Mouse (Mus musculus): Measurements from ENCODE around the gene Rnf216.

Gene Rnf216

DNA sequence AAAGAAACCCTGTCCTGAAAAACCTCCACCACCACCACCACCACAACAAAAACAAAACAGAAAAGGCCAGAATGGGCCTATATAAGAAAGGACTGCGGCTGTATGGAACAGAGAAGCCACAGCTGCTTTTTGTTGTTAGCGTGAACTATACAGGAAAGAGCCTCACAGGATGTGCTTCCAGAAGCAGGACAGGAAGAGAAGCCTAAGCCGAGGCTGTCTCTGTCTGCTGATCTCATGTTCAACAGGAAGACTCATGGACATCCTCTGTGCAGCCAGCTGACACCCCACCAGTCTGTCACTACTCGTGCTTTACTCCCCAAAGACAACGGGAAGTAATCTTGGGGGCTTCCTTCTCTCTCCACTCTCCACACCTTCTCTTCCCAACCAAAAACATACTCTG lies 95.4 kb downstream of the Rnf216 start:
- DNase-seq (ENCODE audit: extremely low spot score, low spot score) = no peak

- DNase-seq (ENCODE audit: extremely low spot score, low spot score) = no peak
Measured at GRCm38 (mm10) chr5:143009383-143009782, 103.4 kb downstream of the Rnf216 start.

GRCm38 (mm10) chr5:143000654-143001500 lies 111.9 kb downstream of the Rnf216 start:
- peak; percentile 59 for DNase-seq (ENCODE audit: extremely low spot score, low spot score)

- no peak for DNase-seq (ENCODE audit: extremely low spot score, low spot score)
Measured at GRCm38 (mm10) chr5:143000091-143000490, 112.7 kb downstream of the Rnf216 start.

GRCm38 (mm10) chr5:142998171-142998570 lies 114.6 kb downstream of the Rnf216 start:
- no peak for DNase-seq (ENCODE audit: extremely low spot score, low spot score)

- no peak for DNase-seq (ENCODE audit: extremely low spot score, low spot score)
Measured at GRCm38 (mm10) chr5:142997526-142997925, 115.3 kb downstream of the Rnf216 start.

DNA sequence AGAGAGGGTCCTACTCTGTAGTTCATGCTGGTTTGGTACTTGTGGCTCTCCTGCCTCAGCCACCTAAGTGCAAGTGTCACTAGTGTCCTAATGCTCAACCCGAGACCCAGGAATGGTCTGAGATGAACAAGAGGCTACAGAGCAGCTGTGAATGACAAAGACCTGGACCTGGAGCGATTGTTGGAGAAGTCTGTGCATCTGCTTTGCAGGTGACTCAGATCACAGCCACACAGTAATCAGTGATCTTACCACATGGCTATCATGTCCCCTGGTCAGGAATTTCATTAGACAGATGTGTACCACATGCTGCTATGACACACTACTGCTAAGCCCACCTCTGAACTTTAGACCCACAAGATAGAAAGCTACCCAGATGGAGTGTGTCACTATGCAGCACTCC lies 118.0 kb downstream of the Rnf216 start:
- DNase-seq (ENCODE audit: extremely low spot score, low spot score) = no peak

GRCm38 (mm10) chr5:142989167-142989566 lies 123.6 kb downstream of the Rnf216 start:
- DNase-seq (ENCODE audit: extremely low spot score, low spot score) = no peak

DNA sequence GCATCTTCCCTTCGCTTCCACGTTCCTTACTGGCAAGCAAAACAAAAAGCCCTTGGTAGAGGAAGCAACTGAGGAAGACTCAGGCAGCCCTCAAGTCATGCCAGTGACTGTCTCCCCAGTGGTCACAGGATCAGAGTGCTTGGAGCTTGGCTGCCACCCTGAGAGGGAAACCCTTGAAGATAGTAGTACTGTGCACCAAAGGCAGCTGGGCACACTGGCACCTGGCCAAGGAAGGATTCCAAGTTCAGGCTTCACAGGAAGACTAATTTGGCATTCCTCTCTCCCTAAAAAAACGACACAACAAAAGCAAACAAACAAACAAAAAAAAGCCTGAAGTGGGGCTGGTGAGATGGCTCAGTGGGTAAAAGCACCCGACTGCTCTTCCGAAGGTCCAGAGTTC lies 124.3 kb downstream of the Rnf216 start:
- no peak for DNase-seq (ENCODE audit: extremely low spot score, low spot score)

DNA sequence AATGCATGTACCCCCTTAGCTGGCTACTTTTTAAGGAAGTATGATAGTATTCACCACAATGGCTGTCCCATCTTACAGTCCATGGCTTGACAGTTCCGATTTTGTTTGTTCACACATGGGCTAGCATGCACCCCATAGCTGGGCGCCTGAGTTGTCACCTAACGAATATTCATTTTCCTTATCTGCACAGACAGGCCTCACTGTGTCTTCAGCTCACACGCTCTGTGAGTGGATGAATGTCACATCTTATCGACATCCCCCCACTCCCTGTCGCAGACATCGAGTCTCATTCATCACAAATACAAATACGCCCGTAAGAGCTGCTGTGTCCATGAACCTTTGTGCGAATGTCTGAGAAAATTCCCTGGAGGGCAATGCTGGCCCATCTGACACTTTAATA lies 128.5 kb downstream of the Rnf216 start:
- DNase-seq (ENCODE audit: extremely low spot score, low spot score) = no peak

GRCm38 (mm10) chr5:142983174-142983573 lies 129.6 kb downstream of the Rnf216 start:
- no peak for DNase-seq (ENCODE audit: extremely low spot score, low spot score)

DNA sequence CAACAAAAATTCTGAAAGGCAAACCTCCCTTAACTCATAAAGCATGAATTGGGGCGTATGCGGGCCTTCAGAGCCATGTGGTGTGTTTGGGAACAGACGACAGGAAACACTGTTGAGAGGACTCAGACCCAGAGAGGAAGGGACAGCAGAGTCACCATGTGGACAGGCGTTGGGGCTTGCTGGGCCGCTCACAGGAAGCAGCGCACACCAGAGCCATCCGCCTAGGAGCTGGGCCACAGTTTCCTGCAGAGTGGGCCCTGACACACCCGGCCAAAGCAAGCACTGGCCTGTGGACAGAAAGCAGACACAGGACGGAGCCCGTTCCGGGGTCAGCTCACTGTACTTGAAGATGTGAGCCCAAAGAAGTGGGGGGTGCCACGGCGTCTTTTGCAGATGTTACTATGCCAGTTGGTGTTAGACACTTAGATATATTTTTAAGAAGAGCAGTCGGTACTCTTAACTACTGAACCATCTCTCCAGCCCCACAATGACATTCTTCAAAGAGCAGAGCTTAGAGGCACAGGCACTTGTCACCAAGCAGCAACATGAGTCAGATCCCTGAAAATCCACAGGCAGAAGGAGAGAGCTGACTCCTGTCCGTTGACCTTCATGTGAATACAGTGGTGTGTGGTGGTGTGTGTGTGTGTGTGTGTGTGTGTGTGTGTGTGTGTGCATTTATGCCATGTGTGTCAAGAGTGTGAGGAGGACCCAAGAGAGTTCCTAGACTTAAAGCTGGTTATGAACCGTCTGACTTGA lies 130.6 kb downstream of the Rnf216 start:
- DNase-seq (ENCODE audit: extremely low spot score, low spot score) = no peak

DNA sequence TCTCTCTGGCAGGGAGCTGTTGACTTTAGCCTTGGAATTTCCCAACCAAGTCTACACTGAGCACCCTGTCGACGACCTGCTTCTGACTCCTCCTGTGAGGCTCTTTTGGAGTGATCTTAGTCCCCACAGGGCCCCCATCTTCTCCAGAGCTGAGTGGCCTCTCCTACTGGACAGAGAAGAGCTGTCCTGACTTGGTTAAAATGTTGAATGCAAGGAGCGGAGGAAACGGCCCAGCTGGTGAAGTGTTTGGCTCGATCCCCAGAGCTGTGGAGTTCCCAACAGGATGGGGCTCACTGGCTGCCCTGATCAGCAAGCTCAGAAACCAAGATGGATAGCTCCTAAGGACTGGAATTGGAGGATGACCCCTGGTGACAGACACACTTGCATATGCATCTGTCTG lies 136.3 kb downstream of the Rnf216 start:
- no peak for DNase-seq (ENCODE audit: extremely low spot score, low spot score)

- peak; percentile 65 for DNase-seq (ENCODE audit: extremely low spot score, low spot score)
Measured at GRCm38 (mm10) chr5:142974598-142975121, 138.1 kb downstream of the Rnf216 start.

GRCm38 (mm10) chr5:142973971-142974370 lies 138.8 kb downstream of the Rnf216 start:
- DNase-seq (ENCODE audit: extremely low spot score, low spot score) = peak; percentile 27

DNA sequence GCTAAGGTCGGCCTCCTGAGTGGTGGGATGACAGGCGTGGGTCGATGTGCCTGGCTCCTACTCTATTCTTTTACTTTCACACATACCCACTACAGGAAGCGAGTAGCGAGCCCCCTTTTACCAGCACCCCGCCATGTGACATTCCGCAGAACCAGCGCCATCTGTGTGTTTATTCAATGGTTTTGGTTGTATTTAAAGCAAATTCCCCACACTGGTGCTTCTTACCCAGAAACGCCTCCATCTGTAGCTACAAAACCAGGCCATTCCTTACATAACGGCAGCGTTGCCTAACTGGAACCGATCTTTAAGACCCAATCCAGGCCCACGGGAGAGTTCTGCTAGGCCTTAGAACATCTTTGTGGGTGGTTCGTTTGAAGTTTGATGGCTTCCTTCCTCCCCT lies 144.4 kb downstream of the Rnf216 start:
- no peak for DNase-seq (ENCODE audit: extremely low spot score, low spot score)

DNA sequence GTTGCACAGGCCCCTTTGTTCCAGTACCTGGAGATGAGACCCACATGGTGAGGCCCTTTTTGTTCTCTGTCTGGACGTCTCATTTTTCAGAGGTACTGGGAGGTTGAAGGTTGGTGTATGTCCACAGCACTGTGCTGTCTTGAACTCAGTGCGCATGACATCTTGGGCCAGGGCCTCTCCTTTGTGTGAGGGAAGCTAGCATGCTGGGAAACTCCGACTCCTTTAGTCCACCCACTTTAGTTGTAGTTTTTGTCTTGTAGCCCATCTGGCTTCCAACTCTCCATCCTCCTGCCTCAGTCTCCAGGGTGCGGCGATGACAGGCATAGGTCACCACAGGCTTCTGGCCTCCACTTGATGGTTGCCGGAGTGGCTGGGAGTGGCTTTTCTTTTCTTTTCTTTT lies 148.1 kb downstream of the Rnf216 start:
- no peak for DNase-seq (ENCODE audit: extremely low spot score, low spot score)

DNA sequence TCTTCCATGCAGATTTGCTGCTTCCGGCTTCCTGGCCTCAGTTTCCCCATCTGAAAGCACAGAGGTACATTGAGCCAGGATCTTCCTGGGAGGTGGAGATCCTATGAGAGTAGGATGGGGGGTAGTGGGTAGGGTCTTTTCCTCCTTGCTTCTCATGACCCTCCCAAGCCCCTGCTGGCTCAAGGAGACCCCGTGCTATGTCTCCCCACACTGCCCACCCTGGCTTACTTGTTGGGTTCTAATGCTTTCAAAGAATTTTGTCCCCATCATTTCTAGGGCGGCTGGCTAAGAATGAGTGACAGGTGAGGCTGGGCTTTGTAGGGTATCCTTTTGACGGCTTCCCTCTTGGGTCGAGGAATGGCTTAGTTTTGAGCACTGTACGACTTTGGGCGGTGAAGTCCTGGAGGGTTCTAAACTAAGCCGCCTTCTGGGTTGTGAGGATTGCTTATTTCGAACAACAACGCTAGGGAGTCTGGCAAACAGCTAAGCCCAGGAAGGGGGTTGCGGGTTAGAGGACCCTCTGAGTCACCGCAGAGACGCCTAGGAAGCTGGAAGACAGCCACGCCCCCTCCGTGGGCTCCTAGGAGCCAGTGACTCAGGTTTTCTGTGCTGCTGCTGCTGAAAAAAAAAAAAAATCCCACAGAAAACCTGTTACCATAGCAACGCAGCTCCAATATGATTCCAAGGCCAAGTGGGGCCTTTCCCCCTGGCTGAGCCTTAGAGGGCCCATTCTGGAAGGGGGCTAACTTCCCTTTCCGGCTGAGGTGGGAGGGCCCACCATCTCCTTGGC lies 148.9 kb downstream of the Rnf216 start:
- DNase-seq (ENCODE audit: extremely low spot score, low spot score) = no peak

DNA sequence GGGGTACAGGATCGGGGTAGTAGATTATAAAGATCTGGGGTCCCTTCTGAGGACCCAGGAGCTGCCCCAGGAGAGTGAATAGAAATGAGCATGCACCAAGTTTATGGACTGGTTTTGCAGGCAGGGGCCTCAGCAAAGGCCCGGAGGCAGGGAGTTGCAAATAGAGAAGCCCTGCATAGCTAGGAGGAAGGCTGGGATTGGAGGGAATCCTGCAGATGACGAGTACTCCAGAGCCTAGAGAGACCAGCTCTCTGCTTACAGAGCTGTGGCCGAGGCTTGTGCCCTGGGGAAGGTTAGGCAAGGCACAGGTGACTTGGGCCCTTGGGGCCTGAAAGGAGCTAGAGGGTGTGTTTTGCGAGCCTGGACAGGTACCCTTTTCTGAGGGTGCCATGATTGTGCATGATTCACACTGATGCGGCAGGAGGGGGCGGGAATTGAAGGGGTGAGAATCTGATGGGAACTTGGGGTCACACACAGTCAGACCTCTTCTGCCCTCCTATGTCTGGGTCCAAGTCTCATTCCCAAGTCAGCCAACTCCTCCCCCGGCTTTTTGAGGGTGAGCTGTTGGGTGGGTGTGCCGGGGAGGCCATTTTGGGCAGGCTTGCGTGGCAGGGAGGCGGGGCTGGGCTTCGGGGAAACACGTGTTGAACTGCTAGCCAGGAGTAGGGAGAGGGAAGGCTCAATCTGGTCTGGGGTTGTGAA lies 149.6 kb downstream of the Rnf216 start:
- peak; percentile 61 for DNase-seq (ENCODE audit: extremely low spot score, low spot score)

GRCm38 (mm10) chr5:142962444-142962961 lies 150.3 kb downstream of the Rnf216 start:
- peak; percentile 80 for DNase-seq (ENCODE audit: extremely low spot score, low spot score)
